ENCODE assay signal across 14 mouse cellular contexts in genomic region chr5:111100585-111100984, GRCm38 (mm10).
"Had no signal": no experiment of that assay in that cellular context is flagged by ENCODE, and none has a peak within 500 bp of the region (broad histone marks: within the 10 kb centered on the region; RNA-seq: fewer than 3 reads in every experiment).

No protein-coding gene starts in this region.

- H3K36me3 ChIP-seq: liver, embryonic 13.5 days had no signal

- H3K4me2 ChIP-seq: limb, embryonic 12.5 days; liver, embryonic 13.5 days; lung, embryonic 15.5 days; midbrain, embryonic 11.5 days; midbrain, embryonic 15.5 days had no signal

- ATAC-seq: intestine, postnatal 0 days; liver, postnatal 0 days; midbrain, embryonic 15.5 days had no signal

- H3K27me3 ChIP-seq: limb, embryonic 12.5 days; liver, embryonic 13.5 days; lung, embryonic 15.5 days; midbrain, embryonic 15.5 days had no signal

- H3K9ac ChIP-seq: limb, embryonic 12.5 days; liver, embryonic 13.5 days; liver, postnatal 0 days; lung, embryonic 15.5 days; midbrain, embryonic 15.5 days had no signal

- H3K9me3 ChIP-seq: limb, embryonic 12.5 days; liver, embryonic 13.5 days; lung, embryonic 15.5 days; midbrain, embryonic 15.5 days had no signal

- DNase-seq: kidney, adult 9 months; kidney, postnatal 4 days; liver; liver, embryonic 13.5 days; liver, postnatal 0 days; lung, postnatal 14 days; right cerebral cortex, postnatal 25 days; thymus, postnatal 4 days had no signal

- H3K4me3 ChIP-seq: layer of hippocampus, adult 2 months; limb, embryonic 12.5 days; liver, embryonic 13.5 days; lung, embryonic 15.5 days; midbrain, embryonic 15.5 days had no signal

- H3K27ac ChIP-seq: layer of hippocampus, adult 2 months; limb, embryonic 12.5 days; liver, embryonic 13.5 days; lung, embryonic 15.5 days; midbrain, embryonic 15.5 days had no signal
